Mouse (Mus musculus): ENCODE data around the gene Bcat1. TPM values are rescaled to one million over a fixed set of nuclear protein-coding genes. Genes with fewer than 3 reads are reported as not detected.
"Not testable (repeated sequence)": the region's sequence is repeated elsewhere in the genome, so short reads cannot be mapped to it uniquely, and the experiment has no call there.

Bcat1 gene
- polyA plus RNA-seq, 1 experiment from 2014 or later: 126 TPM

DNA sequence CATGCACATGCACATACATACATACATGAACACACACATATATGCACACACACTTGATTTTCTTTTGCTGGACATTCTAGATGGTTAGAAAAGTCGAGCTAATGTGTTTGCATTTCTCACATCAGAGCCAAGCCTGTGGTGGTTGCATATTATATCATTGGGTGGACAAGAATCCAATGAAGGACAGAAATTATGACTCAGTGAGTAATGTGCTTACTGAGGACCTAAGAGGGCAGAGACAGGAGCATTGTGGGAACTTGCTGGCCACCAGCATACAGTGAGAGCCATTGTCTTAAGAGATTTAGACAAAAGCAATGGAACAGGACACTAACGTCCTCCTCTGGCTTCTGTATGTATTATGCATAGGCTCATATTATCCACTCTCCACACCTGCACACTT, 38.6 kb upstream of the Bcat1 start:
- Histone ChIP-seq H3K27me3 (replicated peaks; ENCODE audit: low read depth, poor library complexity, severe bottlenecking) (no peaks in the 10 kb centered on the region), H3K9me3 (no peaks in the 10 kb centered on the region), H3K27ac (replicated peaks) (no peak overlapping the region), H3K36me3 (replicated peaks) (no peaks in the 10 kb centered on the region), H3K4me3 (no peak overlapping the region), H3K4me1 (peaks cover 16% of the 10 kb centered on the region)
- DNase-seq (ENCODE audit: low spot score): no peak
- WGBS: 74% methylated on average over 2 of the region's 2 CpGs

DNA sequence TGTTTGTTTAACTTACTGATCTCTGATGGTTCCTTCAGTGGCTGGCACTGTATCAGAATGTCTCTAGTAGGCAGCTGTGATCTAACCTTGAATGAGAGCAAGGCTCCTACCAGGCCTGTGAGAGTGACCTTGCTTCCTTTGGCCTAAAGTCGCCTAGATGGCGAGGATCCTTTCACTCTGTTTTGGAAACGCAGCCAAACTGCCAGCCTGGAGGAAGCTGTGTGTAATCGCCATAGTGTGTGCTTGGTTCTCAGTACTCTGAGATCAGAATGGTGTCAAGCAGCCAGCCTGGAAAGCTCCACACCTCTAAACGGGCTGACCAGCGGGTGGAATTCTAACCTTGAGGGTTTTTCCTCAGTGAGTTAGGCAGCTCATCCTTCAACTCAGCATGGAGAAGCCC, 36.9 kb upstream of the Bcat1 start:
- no peak for DNase-seq (ENCODE audit: low spot score)
- H3K27ac ChIP-seq (replicated peaks): no peak overlapping the region

DNA sequence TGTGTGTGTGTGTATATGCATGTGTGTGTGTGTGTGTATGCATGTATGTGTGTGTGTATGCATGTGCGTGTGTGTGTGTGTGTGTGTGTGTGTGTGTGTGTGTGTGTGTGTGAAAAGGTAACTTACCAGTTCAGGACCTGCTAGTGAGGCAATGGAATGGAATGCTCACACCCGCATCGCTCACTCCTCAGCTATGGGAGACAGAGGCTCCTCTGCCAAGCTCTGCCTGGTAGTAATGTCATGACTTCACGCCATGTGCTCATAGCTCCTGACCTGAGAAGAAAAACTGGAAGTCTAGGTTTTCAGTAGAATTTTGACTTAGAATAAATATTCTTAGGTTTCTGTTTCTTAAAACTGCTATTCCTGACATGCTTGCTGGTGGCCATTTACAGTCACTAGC, 34.8 kb upstream of the Bcat1 start:
- H3K4me3 ChIP-seq: no peak overlapping the region
- no peaks in the 10 kb centered on the region for H3K27me3 ChIP-seq (replicated peaks; ENCODE audit: low read depth, poor library complexity, severe bottlenecking)
- no peaks in the 10 kb centered on the region for H3K9me3 ChIP-seq
- H3K36me3 ChIP-seq (replicated peaks): no peaks in the 10 kb centered on the region
- WGBS: 89% methylated on average over 4 of the region's 4 CpGs
- H3K27ac ChIP-seq (replicated peaks): no peak overlapping the region
- no peak for DNase-seq (ENCODE audit: low spot score)
- H3K4me1 ChIP-seq: peaks cover 3% of the 10 kb centered on the region; the same call in 1 of the 2 replicates

More for the DNA sequence above, 36.9 kb upstream of the Bcat1 start:
- Histone ChIP-seq H3K36me3 (replicated peaks) (no peaks in the 10 kb centered on the region), H3K4me3 (no peak overlapping the region), H3K27me3 (replicated peaks; ENCODE audit: low read depth, poor library complexity, severe bottlenecking) (no peaks in the 10 kb centered on the region), H3K9me3 (no peaks in the 10 kb centered on the region), H3K4me1 (peaks cover 16% of the 10 kb centered on the region)
- 64% methylated on average over 6 of the region's 6 CpGs for WGBS

DNA sequence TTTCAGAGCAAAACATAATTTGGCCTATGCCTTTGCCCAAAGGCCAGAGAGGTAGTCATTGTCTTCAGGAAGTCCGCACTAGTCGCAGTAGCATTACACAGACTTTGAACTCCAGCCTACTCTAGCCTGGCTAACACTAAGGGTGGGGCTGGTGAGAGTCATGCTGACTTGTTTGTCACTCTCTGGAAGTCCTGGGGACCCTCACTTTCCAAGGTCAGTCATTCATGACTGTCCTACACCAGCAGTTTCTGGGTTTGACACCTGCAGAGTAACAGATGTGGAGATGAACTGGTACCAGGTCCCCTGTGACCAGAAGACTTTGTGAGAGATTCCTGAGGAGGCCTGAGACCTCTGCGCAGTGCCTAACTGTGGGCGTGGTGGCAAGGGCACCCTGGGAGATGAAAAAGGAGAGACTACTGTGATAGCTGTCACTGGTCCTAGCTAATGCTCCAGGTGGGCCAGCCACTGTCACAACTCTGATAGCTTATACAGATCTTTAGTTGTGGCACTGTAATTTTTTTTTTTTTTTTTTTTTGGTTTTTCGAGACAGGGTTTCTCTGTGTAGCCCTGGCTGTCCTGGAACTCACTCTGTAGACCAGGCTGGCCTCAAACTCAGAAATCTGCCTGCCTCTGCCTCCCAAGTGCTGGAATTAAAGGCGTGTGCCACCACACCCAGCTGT, 30.3 kb upstream of the Bcat1 start:
- Histone ChIP-seq H3K27me3 (replicated peaks; ENCODE audit: low read depth, poor library complexity, severe bottlenecking) (no peaks in the 10 kb centered on the region), H3K36me3 (replicated peaks) (no peaks in the 10 kb centered on the region), H3K27ac (replicated peaks) (no peak overlapping the region), H3K4me3 (no peak overlapping the region), H3K9me3 (no peaks in the 10 kb centered on the region), H3K4me1 (peaks cover 7% of the 10 kb centered on the region; the same call in 1 of the 2 replicates)
- WGBS: 84% methylated on average over 6 of the region's 6 CpGs
- DNase-seq (ENCODE audit: low spot score): no peak

DNA sequence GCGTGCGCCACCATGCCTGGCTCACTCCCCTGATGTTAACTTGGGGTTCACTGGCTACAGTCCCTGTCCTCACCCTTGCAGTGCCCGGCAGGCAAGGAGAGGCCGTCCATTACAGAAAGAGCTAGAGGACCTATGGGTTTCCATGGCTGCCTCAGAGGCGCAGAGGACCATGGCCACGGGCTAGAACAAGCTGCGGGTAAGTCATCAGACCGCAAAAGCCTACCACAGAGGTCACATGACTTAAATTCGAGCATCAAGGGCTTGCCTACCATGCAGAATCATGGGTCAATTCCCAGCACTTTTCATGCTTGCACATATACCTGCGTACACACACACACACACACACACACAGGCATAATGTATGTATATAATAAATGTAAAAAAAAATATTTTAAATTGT, 29.5 kb upstream of the Bcat1 start:
- WGBS: 93% methylated on average over 10 of the region's 10 CpGs
- no peaks in the 10 kb centered on the region for H3K27me3 ChIP-seq (replicated peaks; ENCODE audit: low read depth, poor library complexity, severe bottlenecking)
- peaks cover 7% of the 10 kb centered on the region; the same call in 1 of the 2 replicates for H3K4me1 ChIP-seq
- DNase-seq (ENCODE audit: low spot score): no peak
- H3K36me3 ChIP-seq (replicated peaks): no peaks in the 10 kb centered on the region
- no peaks in the 10 kb centered on the region for H3K9me3 ChIP-seq
- no peak overlapping the region for H3K4me3 ChIP-seq
- no peak overlapping the region for H3K27ac ChIP-seq (replicated peaks)

DNA sequence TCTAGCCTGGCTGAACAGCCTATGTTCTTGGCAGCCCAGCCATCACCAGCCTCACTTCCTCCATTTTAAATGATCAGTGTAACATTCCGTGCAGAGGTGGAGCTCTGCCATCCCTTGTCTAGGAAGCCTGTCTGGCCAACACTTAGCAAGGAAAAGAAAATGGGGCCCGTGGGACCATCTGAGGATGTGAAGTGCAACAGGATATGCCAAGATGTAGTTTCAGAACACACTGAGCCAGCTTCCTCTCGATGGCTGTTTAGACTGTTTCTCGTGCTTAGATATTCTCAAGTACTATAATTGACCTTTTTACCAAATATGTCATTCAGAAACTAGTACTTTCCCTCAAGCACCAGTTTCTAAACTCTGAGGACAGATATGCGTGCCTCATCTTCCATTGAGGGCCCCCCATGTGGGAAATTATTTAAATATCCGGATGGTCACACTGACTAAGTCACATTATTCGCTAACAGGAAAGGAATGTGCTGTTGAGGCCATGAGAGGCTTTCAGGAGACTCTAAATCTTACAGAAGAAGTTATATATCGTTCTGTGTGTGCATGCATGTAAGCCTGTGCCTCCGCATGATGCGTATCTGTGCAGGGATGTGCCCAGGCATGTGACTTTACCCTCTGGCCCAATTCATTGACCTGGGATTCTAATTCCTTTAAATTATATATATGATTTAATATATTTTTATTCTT, 28.4 kb upstream of the Bcat1 start:
- 79% methylated on average over 10 of the region's 10 CpGs for WGBS
- Histone ChIP-seq H3K9me3 (no peaks in the 10 kb centered on the region), H3K4me3 (no peak overlapping the region), H3K4me1 (peaks cover 7% of the 10 kb centered on the region; the same call in 1 of the 2 replicates), H3K36me3 (replicated peaks) (no peaks in the 10 kb centered on the region), H3K27ac (replicated peaks) (no peak overlapping the region), H3K27me3 (replicated peaks; ENCODE audit: low read depth, poor library complexity, severe bottlenecking) (no peaks in the 10 kb centered on the region)
- DNase-seq (ENCODE audit: low spot score): peak; percentile 20

DNA sequence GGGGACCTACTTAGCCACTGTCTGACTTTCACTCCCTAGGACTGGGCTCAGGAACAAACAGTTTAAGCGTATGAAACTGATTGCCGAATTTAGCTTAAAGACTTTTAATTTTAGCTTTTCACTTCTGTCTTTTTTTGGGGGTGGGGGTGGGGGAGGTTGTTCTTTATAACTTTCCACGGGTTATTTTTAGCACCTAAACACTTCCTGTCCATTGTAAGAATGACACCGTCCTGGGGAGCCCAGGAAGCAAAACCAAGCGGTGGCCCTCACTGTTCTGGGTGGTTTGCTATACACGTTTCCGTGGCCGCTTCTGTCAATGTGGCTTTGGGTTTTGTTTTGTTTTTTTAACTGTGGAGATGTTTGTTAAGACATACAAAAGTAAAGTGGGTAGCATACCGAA, 24.9 kb upstream of the Bcat1 start:
- Histone ChIP-seq H3K4me3 (no peak overlapping the region), H3K9me3 (no peaks in the 10 kb centered on the region), H3K27ac (replicated peaks) (no peak overlapping the region), H3K27me3 (replicated peaks; ENCODE audit: low read depth, poor library complexity, severe bottlenecking) (no peaks in the 10 kb centered on the region), H3K36me3 (replicated peaks) (no peaks in the 10 kb centered on the region), H3K4me1 (peaks cover 7% of the 10 kb centered on the region; the same call in 1 of the 2 replicates)
- no peak for DNase-seq (ENCODE audit: low spot score)
- 65% methylated on average over 9 of the region's 9 CpGs for WGBS

DNA sequence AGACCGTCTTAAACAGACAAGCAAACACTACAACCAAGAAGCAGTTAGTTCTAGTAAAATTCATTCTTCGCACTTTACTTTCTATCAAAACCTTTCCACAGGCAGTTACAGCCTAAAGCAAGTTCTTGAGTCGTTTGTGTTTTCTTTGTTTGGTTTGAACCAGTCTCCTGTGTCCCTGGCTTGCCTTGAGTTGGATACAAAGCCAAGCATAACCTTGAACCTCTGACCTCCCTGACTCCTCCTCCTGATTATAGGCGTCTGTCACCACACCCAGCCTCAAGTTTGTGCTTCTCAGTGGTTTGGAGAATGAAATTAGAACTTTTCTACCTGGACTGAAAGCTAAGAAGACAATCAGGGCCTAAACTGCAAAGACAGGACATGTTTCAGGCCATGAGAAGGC, 18.4 kb upstream of the Bcat1 start:
- Histone ChIP-seq H3K27ac (replicated peaks) (no peak overlapping the region), H3K4me3 (no peak overlapping the region), H3K9me3 (no peaks in the 10 kb centered on the region), H3K4me1 (no peaks in the 10 kb centered on the region), H3K27me3 (replicated peaks; ENCODE audit: low read depth, poor library complexity, severe bottlenecking) (no peaks in the 10 kb centered on the region), H3K36me3 (replicated peaks) (no peaks in the 10 kb centered on the region)
- WGBS: 82% methylated on average over 4 of the region's 4 CpGs
- DNase-seq (ENCODE audit: low spot score): no peak

DNA sequence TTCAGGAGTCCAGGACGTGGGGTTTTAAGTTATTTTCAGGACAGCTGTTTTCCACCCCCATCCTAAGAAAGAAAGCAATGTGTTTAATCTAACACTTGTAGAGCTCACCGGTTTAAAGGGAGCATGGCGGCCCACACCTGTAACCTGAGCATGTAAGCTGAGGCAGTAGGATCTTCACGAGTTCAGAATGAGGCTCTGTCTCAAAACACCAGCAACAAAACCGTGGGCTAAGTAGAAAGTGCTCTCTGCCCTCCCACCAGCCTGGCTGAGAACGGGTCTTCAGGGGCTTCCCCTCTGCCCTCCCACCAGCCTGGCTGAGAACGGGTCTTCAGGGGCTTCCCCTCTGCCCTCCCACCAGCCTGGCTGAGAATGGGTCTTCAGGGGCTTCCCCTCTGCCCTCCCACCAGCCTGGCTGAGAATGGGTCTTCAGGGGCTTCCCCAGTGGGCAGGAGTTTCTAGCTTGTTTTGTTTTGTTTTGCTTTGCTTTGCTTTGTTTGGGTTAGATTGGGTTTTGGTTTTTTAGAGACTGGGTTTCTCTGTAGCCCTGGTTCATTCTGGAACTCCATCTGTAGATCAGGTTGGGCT, 17.1 kb upstream of the Bcat1 start:
- WGBS: 53% methylated on average over 7 of the region's 7 CpGs
- not testable (repeated sequence) for H3K4me1 ChIP-seq; H3K27me3 ChIP-seq (replicated peaks; ENCODE audit: low read depth, poor library complexity, severe bottlenecking); H3K9me3 ChIP-seq; H3K36me3 ChIP-seq (replicated peaks); H3K27ac ChIP-seq (replicated peaks); H3K4me3 ChIP-seq; DNase-seq (ENCODE audit: low spot score)

DNA sequence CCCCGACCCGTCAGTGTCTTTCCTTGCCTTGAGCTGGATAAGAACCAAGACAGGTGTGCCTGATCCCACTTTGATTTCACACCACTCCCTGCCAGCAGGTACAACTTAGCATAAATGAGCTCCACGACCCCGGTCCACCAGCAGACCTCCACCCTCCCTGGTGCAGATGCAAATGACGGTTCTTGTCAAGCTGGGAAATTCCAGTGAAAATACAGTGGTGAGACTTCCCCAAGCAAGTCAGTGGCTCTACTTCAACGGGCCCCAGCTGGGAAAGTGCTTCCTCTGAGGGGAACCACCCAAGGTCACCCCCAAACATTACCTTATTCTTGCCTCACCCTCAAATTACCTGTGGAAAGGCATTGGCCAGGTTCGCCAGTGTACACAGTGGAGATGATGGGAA, 16.0 kb upstream of the Bcat1 start:
- WGBS: 79% methylated on average over 7 of the region's 7 CpGs
- H3K27me3 ChIP-seq (replicated peaks; ENCODE audit: low read depth, poor library complexity, severe bottlenecking): no peaks in the 10 kb centered on the region
- no peak overlapping the region for H3K27ac ChIP-seq (replicated peaks)
- H3K4me1 ChIP-seq: no peaks in the 10 kb centered on the region
- H3K36me3 ChIP-seq (replicated peaks): no peaks in the 10 kb centered on the region
- H3K9me3 ChIP-seq: no peaks in the 10 kb centered on the region
- H3K4me3 ChIP-seq: no peak overlapping the region
- no peak for DNase-seq (ENCODE audit: low spot score)

DNA sequence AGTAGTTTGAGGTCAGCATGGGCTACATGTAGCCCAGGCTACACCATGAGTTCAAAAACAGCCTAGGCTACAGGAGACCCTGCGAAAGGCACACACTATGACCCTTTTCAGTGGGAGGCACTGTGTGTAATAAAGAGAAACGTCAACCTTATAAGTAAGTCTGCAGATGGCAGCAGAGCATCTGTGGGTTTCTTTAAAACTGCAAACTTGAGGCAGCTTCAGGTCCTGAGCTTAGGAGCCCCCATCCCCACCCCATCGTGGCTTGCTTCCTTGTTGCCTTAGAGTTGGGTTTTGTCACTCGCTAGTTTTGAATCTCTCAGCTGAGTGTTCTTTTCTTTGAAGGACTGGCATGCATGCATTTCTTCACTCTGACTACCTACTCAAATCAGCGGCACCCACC, 14.9 kb upstream of the Bcat1 start:
- 78% methylated on average over 5 of the region's 5 CpGs for WGBS

DNA sequence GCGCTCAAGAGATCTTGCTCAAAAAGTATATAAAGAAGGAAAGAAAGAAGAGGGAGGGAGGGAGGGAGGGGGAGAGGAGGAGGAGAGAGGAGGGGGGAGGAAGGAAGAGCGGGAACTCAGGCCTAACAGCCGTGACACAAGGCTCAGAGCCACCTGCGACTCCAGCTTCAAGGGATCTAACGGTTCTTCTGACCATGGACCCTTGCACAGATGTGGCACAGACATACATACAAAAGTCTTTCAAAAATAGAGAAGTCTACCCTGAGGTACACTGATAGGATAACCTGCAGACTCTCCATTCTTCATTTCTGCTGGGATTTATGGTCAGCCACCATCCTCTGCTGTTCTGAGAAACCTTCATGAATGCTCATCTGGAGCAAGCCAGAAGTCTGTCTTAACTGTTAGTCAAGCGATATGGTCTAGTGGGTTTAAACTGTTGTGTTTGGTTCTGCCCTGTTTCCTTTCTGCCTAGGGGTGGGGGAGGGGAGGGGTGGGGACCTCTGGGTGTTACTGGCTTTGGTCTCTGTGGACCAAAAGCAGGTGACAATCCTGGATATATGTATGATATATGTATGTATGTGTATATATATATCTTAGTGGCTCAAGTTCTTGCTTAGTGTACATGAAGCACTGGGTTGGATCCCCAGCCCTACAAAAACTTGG, 14.3 kb upstream of the Bcat1 start:
- DNase-seq (ENCODE audit: low spot score): no peak
- 72% methylated on average over 6 of the region's 6 CpGs for WGBS
- H3K4me3 ChIP-seq: no peak overlapping the region

More for the DNA sequence above, 14.9 kb upstream of the Bcat1 start:
- H3K9me3 ChIP-seq: no peaks in the 10 kb centered on the region
- no peaks in the 10 kb centered on the region for H3K36me3 ChIP-seq (replicated peaks)
- no peak overlapping the region for H3K4me3 ChIP-seq
- no peaks in the 10 kb centered on the region for H3K4me1 ChIP-seq
- DNase-seq (ENCODE audit: low spot score): no peak
- no peak overlapping the region for H3K27ac ChIP-seq (replicated peaks)
- H3K27me3 ChIP-seq (replicated peaks; ENCODE audit: low read depth, poor library complexity, severe bottlenecking): no peaks in the 10 kb centered on the region

More for the DNA sequence above, 14.3 kb upstream of the Bcat1 start:
- H3K4me1 ChIP-seq: no peaks in the 10 kb centered on the region
- no peaks in the 10 kb centered on the region for H3K9me3 ChIP-seq
- no peak overlapping the region for H3K27ac ChIP-seq (replicated peaks)
- no peaks in the 10 kb centered on the region for H3K27me3 ChIP-seq (replicated peaks; ENCODE audit: low read depth, poor library complexity, severe bottlenecking)
- H3K36me3 ChIP-seq (replicated peaks): no peaks in the 10 kb centered on the region
